Mouse (Mus musculus): ENCODE measurements around the gene Fchsd2. TPM values are rescaled to one million over a fixed set of nuclear protein-coding genes. Genes with fewer than 3 reads are reported as not detected.

Gene Fchsd2
- polyA plus RNA-seq, 1 experiment from 2014 or later: 43.9 TPM

DNA sequence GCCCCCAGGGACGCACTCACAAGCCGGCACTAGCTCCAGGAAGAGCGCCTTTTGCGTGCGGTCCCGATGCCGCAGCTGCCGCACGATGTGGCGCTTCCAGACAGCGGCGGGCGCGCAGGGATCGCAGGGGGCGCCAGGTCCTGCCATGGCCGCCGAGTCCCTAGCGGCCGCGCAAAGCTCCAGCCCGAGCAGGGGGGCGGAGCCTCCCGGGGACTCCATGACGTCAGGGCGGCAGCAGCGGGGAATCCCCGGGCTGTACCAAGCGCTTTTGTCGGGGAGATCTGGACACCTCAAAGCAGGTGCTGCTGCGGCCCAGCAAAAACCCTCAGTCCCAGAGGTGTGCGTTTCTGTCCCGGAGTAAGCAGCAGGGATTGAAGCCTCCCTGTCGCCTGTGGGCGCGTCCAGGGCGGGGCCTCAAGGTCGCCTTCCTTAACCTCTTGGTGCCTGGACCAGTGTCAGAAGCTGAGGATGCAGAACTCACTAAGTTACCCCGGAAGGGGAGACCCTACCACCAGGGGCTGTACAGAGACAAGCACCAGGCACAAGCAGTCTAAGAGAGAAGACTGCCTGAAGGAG is 209.3 kb downstream of the Fchsd2 start, which contains the start of gene Atg16l2:
Gene Atg16l2, minus strand, starts transcription at position 371 of the 576 bp plus-strand sequence.
- peaks cover 23% of the 10 kb centered on the region; the same call in 1 of the 2 replicates for H3K79me2 ChIP-seq (ENCODE audit: inconsistent target)
- WGBS (ENCODE audit: missing documents): under 1% methylated on average over 39 of the region's 39 CpGs
- peak within 1 kb of the TSS; percentile 81 for H3K4me3 ChIP-seq (ENCODE audit: inconsistent target)
- H3K36me3 ChIP-seq (ENCODE audit: inconsistent target): no peaks in the 10 kb centered on the region
- peak within 1 kb of the TSS; percentile 60 for H3K27ac ChIP-seq

- peaks cover 23% of the 10 kb centered on the region; the same call in 1 of the 2 replicates for H3K79me2 ChIP-seq (ENCODE audit: inconsistent target)
- WGBS (ENCODE audit: missing documents): 78% methylated on average over 7 of the region's 7 CpGs
- H3K4me3 ChIP-seq (ENCODE audit: inconsistent target): no peak overlapping the region
Measured at GRCm38 (mm10) chr7:101302691-101303090, 210.0 kb downstream of the Fchsd2 start.

GRCm38 (mm10) chr7:101306841-101307240 is 214.2 kb downstream of the Fchsd2 start:
- WGBS (ENCODE audit: missing documents): 85% methylated on average over 2 of the region's 2 CpGs
- no peak overlapping the region for H3K4me3 ChIP-seq (ENCODE audit: inconsistent target)

More at GRCm38 (mm10) chr7:101302691-101303090, 210.0 kb downstream of the Fchsd2 start:
- H3K27ac ChIP-seq: no peak overlapping the region
- H3K36me3 ChIP-seq (ENCODE audit: inconsistent target): no peaks in the 10 kb centered on the region

GRCm38 (mm10) chr7:101309985-101310326 is 217.3 kb downstream of the Fchsd2 start:
- Histone ChIP-seq H3K79me2 (ENCODE audit: inconsistent target) (no peaks in the 10 kb centered on the region), H3K4me3 (ENCODE audit: inconsistent target) (peak overlapping the region; percentile 52), H3K27ac (peak overlapping the region; percentile 88), H3K36me3 (ENCODE audit: inconsistent target) (no peaks in the 10 kb centered on the region)
- 37% methylated on average over 5 of the region's 5 CpGs for WGBS (ENCODE audit: missing documents)

More at GRCm38 (mm10) chr7:101306841-101307240, 214.2 kb downstream of the Fchsd2 start:
- no peaks in the 10 kb centered on the region for H3K36me3 ChIP-seq (ENCODE audit: inconsistent target)
- H3K79me2 ChIP-seq (ENCODE audit: inconsistent target): no peaks in the 10 kb centered on the region
- no peak overlapping the region for H3K27ac ChIP-seq

DNA sequence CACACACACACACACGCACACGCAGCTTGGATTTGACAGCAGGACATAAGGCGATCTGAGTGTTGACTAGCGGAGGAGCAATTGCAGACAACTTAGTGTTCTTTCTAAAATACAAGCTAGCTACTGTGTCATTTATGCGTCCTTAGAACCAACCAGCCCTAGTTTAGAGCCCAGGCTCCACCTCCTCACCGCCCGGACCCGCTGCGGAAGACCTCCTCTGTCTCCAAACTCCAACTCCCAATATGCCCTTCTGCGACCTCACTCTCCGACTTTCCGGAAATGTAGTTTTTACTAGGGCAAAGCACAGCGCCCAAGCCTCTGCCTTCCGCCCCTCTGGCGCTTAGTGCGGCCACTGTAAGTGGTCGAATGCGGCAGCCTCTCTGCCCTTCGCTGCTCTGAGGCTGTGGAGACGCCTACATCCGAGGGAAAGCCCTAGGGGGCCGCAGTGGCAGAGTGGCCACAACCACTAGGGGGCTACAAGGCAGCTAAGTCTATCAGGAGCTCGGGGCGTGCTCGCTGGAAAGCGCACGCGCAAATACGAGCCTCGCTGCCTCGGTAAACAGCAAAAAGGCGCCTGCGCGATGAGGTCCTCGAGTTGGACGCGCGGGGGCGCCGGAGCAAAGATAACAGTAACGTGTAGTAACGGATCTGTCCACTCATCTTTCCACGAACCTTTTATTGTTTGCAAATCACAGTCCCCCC is 217.8 kb downstream of the Fchsd2 start:
- Histone ChIP-seq H3K4me3 (ENCODE audit: inconsistent target) (peak overlapping the region; percentile 52), H3K36me3 (ENCODE audit: inconsistent target) (no peaks in the 10 kb centered on the region), H3K27ac (peak overlapping the region; percentile 88), H3K79me2 (ENCODE audit: inconsistent target) (no peaks in the 10 kb centered on the region)
- under 1% methylated on average over 43 of the region's 43 CpGs for WGBS (ENCODE audit: missing documents)

DNA sequence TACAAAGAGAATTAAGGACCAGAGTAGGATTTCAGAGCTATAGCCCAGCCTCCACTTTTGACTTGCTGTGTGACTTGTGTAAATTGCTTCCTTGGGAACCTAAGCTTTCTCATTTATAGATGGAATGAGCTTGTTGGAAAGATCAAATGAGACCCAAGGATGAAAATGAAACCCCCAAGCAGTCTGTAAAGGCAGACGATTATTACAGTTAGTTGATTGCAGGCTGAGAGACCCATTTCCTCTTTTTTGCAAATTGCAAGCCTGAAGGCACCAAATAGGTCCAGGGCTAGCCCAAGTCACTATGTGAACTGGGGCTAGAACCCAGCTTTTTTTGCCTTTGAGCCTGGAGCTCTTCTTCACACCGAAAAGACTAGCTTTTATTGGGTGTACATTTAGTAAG is 218.4 kb downstream of the Fchsd2 start:
- peak overlapping the region; percentile 88 for H3K27ac ChIP-seq
- no peaks in the 10 kb centered on the region for H3K79me2 ChIP-seq (ENCODE audit: inconsistent target)
- peak overlapping the region; percentile 52 for H3K4me3 ChIP-seq (ENCODE audit: inconsistent target)
- WGBS (ENCODE audit: missing documents): 17% methylated on average over 2 of the region's 2 CpGs
- no peaks in the 10 kb centered on the region for H3K36me3 ChIP-seq (ENCODE audit: inconsistent target)

GRCm38 (mm10) chr7:101313033-101313432 is 220.4 kb downstream of the Fchsd2 start:
- Histone ChIP-seq H3K36me3 (ENCODE audit: inconsistent target) (no peaks in the 10 kb centered on the region), H3K4me3 (ENCODE audit: inconsistent target) (no peak overlapping the region), H3K27ac (no peak overlapping the region), H3K79me2 (ENCODE audit: inconsistent target) (no peaks in the 10 kb centered on the region)
- WGBS (ENCODE audit: missing documents): 97% methylated on average over 3 of the region's 3 CpGs

GRCm38 (mm10) chr7:101314396-101314795 is 221.7 kb downstream of the Fchsd2 start:
- Histone ChIP-seq H3K27ac (no peak overlapping the region), H3K4me3 (ENCODE audit: inconsistent target) (no peak overlapping the region), H3K36me3 (ENCODE audit: inconsistent target) (no peaks in the 10 kb centered on the region), H3K79me2 (ENCODE audit: inconsistent target) (no peaks in the 10 kb centered on the region)
- 78% methylated on average over 5 of the region's 5 CpGs for WGBS (ENCODE audit: missing documents)

- no peak overlapping the region for H3K4me3 ChIP-seq (ENCODE audit: inconsistent target)
- no peaks in the 10 kb centered on the region for H3K79me2 ChIP-seq (ENCODE audit: inconsistent target)
- no peak overlapping the region for H3K27ac ChIP-seq
- H3K36me3 ChIP-seq (ENCODE audit: inconsistent target): no peaks in the 10 kb centered on the region
Measured at GRCm38 (mm10) chr7:101315699-101316098, 223.0 kb downstream of the Fchsd2 start.

DNA sequence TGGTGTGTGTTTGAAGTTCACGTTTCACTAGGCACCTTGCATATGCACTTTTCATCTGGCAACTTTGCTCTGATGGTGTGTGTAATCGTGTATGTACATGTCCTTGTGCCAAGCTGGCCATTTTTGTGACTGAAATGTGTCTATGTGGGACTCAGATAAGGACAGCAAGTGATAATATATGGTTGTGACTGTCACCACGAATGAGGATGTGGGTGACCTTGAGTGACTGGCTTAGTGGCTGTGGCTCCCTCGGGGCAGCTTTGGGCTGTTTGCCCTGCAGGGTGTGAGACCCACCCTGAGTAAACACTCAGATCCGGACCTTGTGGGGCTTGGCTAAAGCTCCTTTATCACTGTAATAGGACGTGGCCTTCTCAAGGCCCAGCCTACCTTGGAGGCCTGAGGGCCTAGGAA is 223.9 kb downstream of the Fchsd2 start:
- Histone ChIP-seq H3K36me3 (ENCODE audit: inconsistent target) (no peaks in the 10 kb centered on the region), H3K27ac (no peak overlapping the region), H3K79me2 (ENCODE audit: inconsistent target) (no peaks in the 10 kb centered on the region), H3K4me3 (ENCODE audit: inconsistent target) (no peak overlapping the region)
- WGBS (ENCODE audit: missing documents): 26% methylated on average over 6 of the region's 6 CpGs

- H3K27ac ChIP-seq: no peak within 1 kb of the TSS
- no peaks in the 10 kb centered on the region for H3K36me3 ChIP-seq (ENCODE audit: inconsistent target)
- no peak within 1 kb of the TSS for H3K4me3 ChIP-seq (ENCODE audit: inconsistent target)
- no peaks in the 10 kb centered on the region for H3K79me2 ChIP-seq (ENCODE audit: inconsistent target)
- 75% methylated on average over 3 of the region's 3 CpGs for WGBS (ENCODE audit: missing documents)
Measured at GRCm38 (mm10) chr7:101317014-101317413, 224.4 kb downstream of the Fchsd2 start, which contains the start of gene Stard10. TSS of gene Stard10 (plus strand) at chr7:101317086.

GRCm38 (mm10) chr7:101318848-101319247 is 226.2 kb downstream of the Fchsd2 start:
- Histone ChIP-seq H3K79me2 (ENCODE audit: inconsistent target) (no peaks in the 10 kb centered on the region), H3K27ac (no peak overlapping the region), H3K4me3 (ENCODE audit: inconsistent target) (no peak overlapping the region), H3K36me3 (ENCODE audit: inconsistent target) (no peaks in the 10 kb centered on the region)
- WGBS (ENCODE audit: missing documents): 89% methylated on average over 4 of the region's 4 CpGs

- Histone ChIP-seq H3K4me3 (ENCODE audit: inconsistent target) (no peak overlapping the region), H3K79me2 (ENCODE audit: inconsistent target) (no peaks in the 10 kb centered on the region), H3K27ac (no peak overlapping the region), H3K36me3 (ENCODE audit: inconsistent target) (no peaks in the 10 kb centered on the region)
- WGBS (ENCODE audit: missing documents): 100% methylated on average over 1 of the region's 1 CpGs
Measured at GRCm38 (mm10) chr7:101319796-101320195, 227.1 kb downstream of the Fchsd2 start.

DNA sequence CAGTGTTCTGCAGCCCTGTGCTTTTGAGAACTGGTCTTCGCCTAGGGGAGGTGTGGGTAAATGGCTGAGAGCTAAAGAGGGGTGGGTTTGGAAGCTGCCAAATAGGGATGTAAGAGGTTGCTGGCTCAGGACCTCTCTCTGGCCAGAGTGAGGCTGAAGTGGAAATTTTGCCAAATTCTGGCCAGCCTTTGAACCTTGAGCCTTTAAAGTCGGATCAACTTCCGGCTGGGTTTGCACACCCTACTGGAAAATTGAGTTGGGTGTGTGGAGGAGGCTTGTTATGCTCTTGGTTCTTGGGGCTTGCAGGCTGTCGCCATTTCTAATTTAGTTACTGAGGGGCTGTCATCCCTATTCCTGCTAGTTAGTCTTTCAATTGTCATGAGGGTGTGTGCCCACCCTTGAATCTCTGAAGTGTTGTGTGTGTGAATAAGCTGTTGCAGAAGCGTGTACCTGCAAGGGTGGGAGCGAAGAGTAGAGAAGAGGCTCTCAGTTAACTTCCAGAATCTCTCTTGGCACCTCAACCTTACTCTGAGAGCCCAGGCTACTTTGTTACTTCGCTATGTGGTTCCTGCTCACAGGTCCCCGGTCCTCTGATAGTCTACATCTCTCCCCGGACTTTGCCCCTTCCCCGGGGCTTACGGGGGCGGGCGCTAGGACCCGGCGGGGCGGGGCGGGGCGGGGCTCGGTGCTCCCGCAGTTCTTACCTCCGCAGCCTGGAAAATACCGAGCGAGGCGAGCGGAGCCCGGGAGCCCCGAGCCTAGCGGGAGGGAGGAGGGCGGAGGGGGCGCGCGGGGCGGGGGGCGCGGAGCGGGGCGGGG is 227.9 kb downstream of the Fchsd2 start:
- H3K36me3 ChIP-seq (ENCODE audit: inconsistent target): no peaks in the 10 kb centered on the region
- H3K27ac ChIP-seq: no peak overlapping the region
- no peaks in the 10 kb centered on the region for H3K79me2 ChIP-seq (ENCODE audit: inconsistent target)
- WGBS (ENCODE audit: missing documents): 19% methylated on average over 15 of the region's 37 CpGs
- H3K4me3 ChIP-seq (ENCODE audit: inconsistent target): no peak overlapping the region

Measured in macrophage (primary cell).